8 mouse cellular contexts compared by ENCODE assay signal in the genomic region with DNA sequence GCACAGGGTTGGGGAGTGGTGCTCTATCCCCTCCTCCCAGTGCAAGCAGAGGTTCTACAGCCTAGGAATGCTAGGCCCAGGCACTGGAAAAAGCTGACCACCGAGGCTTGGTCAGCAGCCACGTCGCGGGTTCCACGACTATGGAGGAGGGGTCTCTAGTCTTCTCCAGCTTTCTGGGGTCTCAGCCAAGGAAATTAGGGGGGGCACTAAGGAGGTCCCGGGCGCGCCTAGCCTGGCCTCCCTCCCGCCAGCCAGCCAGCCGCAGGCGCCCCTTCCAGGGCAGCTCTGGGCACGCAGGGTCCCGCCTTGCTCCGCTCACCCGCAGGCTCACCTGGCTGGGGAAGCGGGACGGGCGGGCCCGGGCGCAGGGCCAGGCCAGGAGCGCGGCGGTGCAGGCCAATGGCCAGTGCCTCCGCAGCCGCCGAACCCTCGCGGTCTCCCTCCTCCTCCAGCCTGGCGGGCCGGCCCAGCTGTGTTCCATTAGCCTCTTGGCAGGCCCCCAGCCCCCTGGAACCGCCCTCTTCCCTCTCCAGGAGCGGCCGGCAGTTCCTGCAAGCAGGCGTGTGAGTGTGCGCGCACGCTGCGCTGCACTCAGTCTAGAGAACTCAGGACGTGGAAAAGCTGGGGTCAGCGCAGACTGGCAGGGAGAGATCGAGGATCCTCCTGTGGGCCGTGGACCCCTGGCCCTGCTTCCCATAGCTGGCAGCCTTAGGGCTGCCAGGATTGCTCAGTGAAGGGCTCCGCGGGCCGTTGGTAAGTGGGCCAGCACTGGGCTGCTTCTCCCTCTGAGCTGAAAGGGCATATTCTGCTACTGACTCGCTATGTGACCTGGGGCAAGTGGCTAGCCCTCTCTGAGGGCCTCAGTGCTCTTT. TPM values are rescaled to one million over a fixed set of nuclear protein-coding genes. Genes with fewer than 3 reads are reported as not detected.
DNase-seq lines count a peak whose midpoint lies in the region; ATAC-seq and TF ChIP-seq lines count a peak whose summit lies in the region.

A gene (plus strand): TSS at position 510 of the 872 bp plus-strand sequence.

- H3K4me1 ChIP-seq in forebrain, embryonic 14.5 days (ENCODE audit: control insufficient read depth, insufficient read depth, low read length), result peaks cover 20% of the 10 kb centered on the region
- H3K4me1 ChIP-seq in heart, embryonic 15.5 days (replicated peaks), result peaks cover 50% of the 10 kb centered on the region
- H3K4me1 ChIP-seq in kidney, postnatal 0 days (replicated peaks; ENCODE audit: insufficient read depth, low read length), result peaks cover 3% of the 10 kb centered on the region; the same call in 1 of the 2 replicates
- H3K4me1 ChIP-seq in liver, embryonic 13.5 days (replicated peaks), result no peaks in the 10 kb centered on the region
- peaks cover 23% of the 10 kb centered on the region for H3K4me1 ChIP-seq in neural tube, embryonic 14.5 days (ENCODE audit: control insufficient read depth, insufficient read depth, low read length)

- no peaks in the 10 kb centered on the region for H3K9me3 ChIP-seq in forebrain, embryonic 14.5 days (replicated peaks; ENCODE audit: control insufficient read depth, low read length)
- H3K9me3 ChIP-seq in heart, embryonic 15.5 days (replicated peaks), result no peaks in the 10 kb centered on the region
- H3K9me3 ChIP-seq in kidney, postnatal 0 days (replicated peaks; ENCODE audit: low read length), result no peaks in the 10 kb centered on the region
- H3K9me3 ChIP-seq in liver, embryonic 13.5 days (replicated peaks), result no peaks in the 10 kb centered on the region
- no peaks in the 10 kb centered on the region for H3K9me3 ChIP-seq in neural tube, embryonic 14.5 days (ENCODE audit: control insufficient read depth, low read length)

- no peaks in the 10 kb centered on the region for H3K36me3 ChIP-seq in forebrain, embryonic 14.5 days (ENCODE audit: control insufficient read depth, insufficient read depth, low read length)
- H3K36me3 ChIP-seq in heart, embryonic 15.5 days, result no peaks in the 10 kb centered on the region
- no peaks in the 10 kb centered on the region for H3K36me3 ChIP-seq in kidney, postnatal 0 days (ENCODE audit: insufficient read depth, low read length)
- no peaks in the 10 kb centered on the region for H3K36me3 ChIP-seq in liver, embryonic 13.5 days
- H3K36me3 ChIP-seq in neural tube, embryonic 14.5 days (ENCODE audit: control insufficient read depth, insufficient read depth, low read length), result no peaks in the 10 kb centered on the region

- WGBS in forebrain, embryonic 14.5 days, result under 1% methylated on average over 44 of the region's 46 CpGs
- WGBS in heart, embryonic 15.5 days, result 2% methylated on average over 42 of the region's 46 CpGs
- WGBS in kidney, postnatal 0 days, result 2% methylated on average over 46 of the region's 46 CpGs
- 6% methylated on average over 46 of the region's 46 CpGs for WGBS in liver, embryonic 13.5 days (ENCODE audit: insufficient replicate concordance)
- 3% methylated on average over 46 of the region's 46 CpGs for WGBS in neural tube, embryonic 14.5 days

- peak within 1 kb of the TSS; percentile 59 for H3K9ac ChIP-seq in forebrain, embryonic 14.5 days (ENCODE audit: low read length)
- H3K9ac ChIP-seq in heart, embryonic 15.5 days, result peak within 1 kb of the TSS; percentile 62
- H3K9ac ChIP-seq in kidney, postnatal 0 days (ENCODE audit: low read depth, low read length), result peak within 1 kb of the TSS; percentile 72
- H3K9ac ChIP-seq in liver, embryonic 13.5 days, result 0 out of 2 replicates have a peak within 1 kb of the TSS, but pooled peaks have one; percentile 36
- H3K9ac ChIP-seq in neural tube, embryonic 14.5 days (replicated peaks; ENCODE audit: low read depth, low read length), result peak within 1 kb of the TSS; percentile 52

- peak; percentile 90 for DNase-seq in 3134 (ENCODE audit: extremely low read depth, insufficient read length, low spot score)
- DNase-seq in cerebellum, adult 11 months, result peak; percentile 54
- peak; percentile 87 for DNase-seq in forebrain, embryonic 14.5 days (ENCODE audit: low spot score)
- peak; percentile 93 for DNase-seq in kidney, postnatal 0 days (ENCODE audit: low spot score)
- no peak for DNase-seq in liver, embryonic 13.5 days
- DNase-seq in urinary bladder, postnatal 14 days (ENCODE audit: low spot score), result peak; percentile 94

- peak; percentile 86 for ATAC-seq in forebrain, embryonic 14.5 days
- ATAC-seq in heart, embryonic 15.5 days (replicated peaks; ENCODE audit: insufficient number of reproducible peaks, insufficient read depth, low FRiP score, low read depth), result peak; percentile 84
- peak; percentile 86 for ATAC-seq in kidney, postnatal 0 days (replicated peaks; ENCODE audit: low FRiP score, low read depth)
- ATAC-seq in liver, embryonic 13.5 days (ENCODE audit: low read depth), result peak; percentile 23; the same call in 1 of the 2 replicates
- ATAC-seq in neural tube, embryonic 14.5 days (ENCODE audit: low read depth), result peak; percentile 68

- peak within 1 kb of the TSS; percentile 32 for H3K4me3 ChIP-seq in forebrain, embryonic 14.5 days (ENCODE audit: low read depth, low read length)
- H3K4me3 ChIP-seq in heart, embryonic 15.5 days, result peak within 1 kb of the TSS; percentile 55
- peak within 1 kb of the TSS; percentile 43 for H3K4me3 ChIP-seq in kidney, postnatal 0 days (replicated peaks; ENCODE audit: low read depth, low read length)
- H3K4me3 ChIP-seq in liver, embryonic 13.5 days (replicated peaks), result peak within 1 kb of the TSS; percentile 25
- H3K4me3 ChIP-seq in neural tube, embryonic 14.5 days (ENCODE audit: low read depth, low read length), result peak within 1 kb of the TSS; percentile 29

- H3K27ac ChIP-seq in forebrain, embryonic 14.5 days (ENCODE audit: low read depth, low read length), result peak within 1 kb of the TSS; percentile 57; the same call in 1 of the 2 replicates
- H3K27ac ChIP-seq in heart, embryonic 15.5 days, result peak within 1 kb of the TSS; percentile 83
- H3K27ac ChIP-seq in kidney, postnatal 0 days, result peak within 1 kb of the TSS; percentile 92
- H3K27ac ChIP-seq in liver, embryonic 13.5 days, result no peak within 1 kb of the TSS; the same call in 1 of the 2 replicates
- H3K27ac ChIP-seq in neural tube, embryonic 14.5 days (ENCODE audit: low read depth, low read length), result peak within 1 kb of the TSS; percentile 69

- no peak for TF ChIP-seq CTCF in kidney, postnatal 0 days (IDR thresholded peaks at IDR 0.05; ENCODE audit: low read depth)

- peak within 1 kb of the TSS; percentile 81 for H3K4me2 ChIP-seq in forebrain, embryonic 14.5 days (ENCODE audit: low read length)
- H3K4me2 ChIP-seq in heart, embryonic 15.5 days, result peak within 1 kb of the TSS; percentile 87
- H3K4me2 ChIP-seq in kidney, postnatal 0 days (ENCODE audit: low read length), result peak within 1 kb of the TSS; percentile 72
- peak within 1 kb of the TSS; percentile 38 for H3K4me2 ChIP-seq in liver, embryonic 13.5 days
- peak within 1 kb of the TSS; percentile 60 for H3K4me2 ChIP-seq in neural tube, embryonic 14.5 days (ENCODE audit: low read depth, low read length)

- H3K27me3 ChIP-seq in forebrain, embryonic 14.5 days (replicated peaks; ENCODE audit: control insufficient read depth, insufficient read depth, low read length), result 0 out of 2 replicates have a peak, but pooled peaks cover 6% of the 10 kb centered on the region
- H3K27me3 ChIP-seq in heart, embryonic 15.5 days, result peaks cover 6% of the 10 kb centered on the region
- 0 out of 2 replicates have a peak, but pooled peaks cover 3% of the 10 kb centered on the region for H3K27me3 ChIP-seq in kidney, postnatal 0 days (ENCODE audit: insufficient read depth, low read length)
- H3K27me3 ChIP-seq in liver, embryonic 13.5 days, result peaks cover 41% of the 10 kb centered on the region
- H3K27me3 ChIP-seq in neural tube, embryonic 14.5 days (ENCODE audit: control insufficient read depth, insufficient read depth, low read length), result no peaks in the 10 kb centered on the region; the same call in 1 of the 2 replicates

RNA-seq across cellular contexts. Expression of the gene that starts here (rescaled TPM):
- polyA plus RNA-seq in forebrain, embryonic 14.5 days (2014; fragmentation: Nextera tagmentation; extraction: Ambion mirVana), result 4.0 and 5.7 TPM in 2 replicates
- polyA plus RNA-seq in heart, embryonic 15.5 days (2015; fragmentation: Nextera tagmentation; extraction: Ambion mirVana), result 36.5 and 55.2 TPM in 2 replicates
- 38.6 TPM in 2 replicates for polyA plus RNA-seq in kidney, postnatal 0 days (2015; fragmentation: Nextera tagmentation; extraction: Ambion mirVana)
- 3.1 and 3.3 TPM in 2 replicates for polyA plus RNA-seq in liver, embryonic 13.5 days (2015; fragmentation: Nextera tagmentation; extraction: Ambion mirVana)
- polyA plus RNA-seq in neural tube, embryonic 14.5 days (2014; fragmentation: Nextera tagmentation; extraction: Ambion mirVana), result 5.8 and 18.2 TPM in 2 replicates

Comparison
In these comparisons a context has a peak if more than half of its experiments do, and no peak if none do; other contexts are left out.
1. ATAC-seq: peak in every context shown above with its lines; median percentile 86 in forebrain, embryonic 14.5 days; 86 in kidney, postnatal 0 days; 84 in heart, embryonic 15.5 days; 68 in neural tube, embryonic 14.5 days; 23 in liver, embryonic 13.5 days.